Mouse (Mus musculus) layer of hippocampus, adult 9-10 months (tissue): Measurements from ENCODE around the gene Pip4k2a.
"Not testable (repeated sequence)": the region's sequence is repeated elsewhere in the genome, so short reads cannot be mapped to it uniquely, and the experiment has no call there.

Source experiments
- DNase-seq: peaks from one replicate; pipeline ENCODE4 v3.0.0; 2022; ENCODE audit warnings: low spot score

Gene Pip4k2a

DNA sequence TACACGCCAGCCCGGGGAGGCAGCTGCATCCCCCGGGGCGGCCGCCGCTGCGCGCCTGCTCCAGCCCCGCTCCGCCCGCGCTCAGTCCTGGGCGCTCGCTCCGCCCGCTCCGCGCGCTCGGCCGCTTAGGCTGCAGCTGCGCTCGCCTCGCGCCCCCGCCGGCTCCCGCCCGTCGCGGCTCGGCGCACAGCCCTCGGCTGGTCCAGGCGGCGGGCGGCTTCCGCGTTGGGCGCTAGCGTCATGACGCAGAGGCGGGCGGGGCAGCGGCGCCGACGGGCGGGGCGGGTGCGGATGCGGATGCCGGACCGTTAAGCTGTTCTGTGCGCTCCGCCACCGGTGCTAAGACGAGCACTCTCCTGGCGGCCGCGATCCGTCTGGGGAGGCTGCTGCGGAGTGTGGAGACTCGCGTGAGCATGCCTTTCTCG is at the start of gene Pip4k2a, which contains the start of gene 4930426L09Rik:
Gene Pip4k2a (minus strand): TSS at position 73 of the 425 bp plus-strand sequence.
Gene 4930426L09Rik (plus strand): TSS at position 290 of the 425 bp plus-strand sequence.
- DNase-seq = peak; percentile 79

- no peak for DNase-seq
Measured at GRCm38 (mm10) chr2:19037907-19038570, 40.1 kb upstream of the Pip4k2a start.

DNA sequence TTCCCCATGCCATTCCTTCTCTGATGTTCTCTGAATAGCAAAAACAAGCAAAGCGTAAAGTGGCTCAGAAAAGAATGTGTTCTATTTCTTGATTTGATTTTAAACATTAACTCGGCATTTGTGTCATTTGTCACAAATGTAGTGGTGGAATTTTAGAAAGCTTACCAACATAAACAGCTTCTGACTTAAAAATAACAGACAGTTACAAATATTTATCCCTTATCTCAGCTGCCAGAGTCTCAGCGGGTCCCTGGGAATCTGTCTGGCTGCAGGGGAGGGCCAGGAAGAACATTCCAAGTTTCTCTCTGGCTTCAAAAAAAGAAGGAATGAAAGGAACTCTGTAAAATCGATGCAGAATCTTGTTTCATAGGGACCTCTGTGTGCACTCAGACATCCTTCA is 39.5 kb upstream of the Pip4k2a start:
- no peak for DNase-seq

- no peak for DNase-seq
Measured at GRCm38 (mm10) chr2:19024807-19025206, 26.9 kb upstream of the Pip4k2a start.

DNA sequence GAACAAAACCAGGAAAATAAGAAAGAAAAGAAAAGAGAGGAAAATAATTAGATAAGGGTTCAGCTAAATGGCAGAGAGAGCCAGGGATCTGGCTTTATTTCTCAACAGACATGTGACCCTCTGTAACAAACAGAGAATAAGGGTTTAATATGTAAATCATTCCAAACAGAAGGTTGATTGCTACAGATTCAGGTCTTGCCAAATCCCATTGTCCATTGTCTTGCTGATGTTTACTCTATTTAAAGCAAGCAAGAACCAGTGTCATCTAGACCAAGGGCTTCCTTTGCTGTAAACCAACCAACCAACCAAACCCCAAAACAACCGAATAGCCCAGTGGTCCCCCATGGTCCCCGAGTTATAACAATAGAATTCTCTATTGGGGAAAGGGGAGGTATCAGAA is 20.1 kb upstream of the Pip4k2a start:
- no peak for DNase-seq

DNA sequence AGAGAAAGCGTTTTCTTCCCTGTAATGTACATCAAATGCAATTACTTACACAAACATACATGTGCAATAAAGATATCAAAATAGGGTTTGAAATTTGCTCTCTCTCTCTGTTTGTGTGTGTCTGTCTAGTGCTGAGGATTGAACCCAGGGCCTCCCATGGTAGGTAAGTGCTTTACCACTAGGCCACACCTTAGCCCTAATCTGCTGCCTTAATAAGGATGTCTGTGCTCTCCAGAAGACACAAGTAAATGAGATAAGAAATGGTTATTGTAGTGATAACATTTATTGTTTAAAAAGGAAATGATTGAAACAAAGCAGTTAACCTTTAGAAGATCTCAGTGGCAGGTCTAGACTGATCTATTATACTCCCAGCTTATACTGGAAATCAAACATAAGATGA is 18.9 kb upstream of the Pip4k2a start:
- no peak for DNase-seq

DNA sequence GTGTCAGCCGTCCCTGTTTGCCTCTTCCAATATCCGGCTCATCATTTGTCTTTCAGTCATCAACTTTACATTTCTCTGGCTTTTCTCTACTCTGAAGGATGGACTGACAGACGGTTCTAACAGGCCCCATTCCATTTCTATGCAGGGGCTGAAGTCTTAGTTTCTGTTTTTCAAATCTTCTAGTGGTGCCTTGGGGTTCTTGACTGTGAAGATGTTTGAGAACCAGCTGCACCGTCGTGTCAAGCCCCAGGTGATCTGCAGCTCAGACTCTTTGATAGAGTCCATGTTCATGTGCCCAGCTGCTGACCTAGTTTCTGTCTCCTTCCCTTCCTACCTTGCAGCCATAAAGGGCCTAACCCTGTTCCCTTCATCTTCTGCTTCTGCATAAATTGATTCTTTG is 18.4 kb upstream of the Pip4k2a start:
- no peak for DNase-seq

GRCm38 (mm10) chr2:19011443-19011842 is 13.5 kb upstream of the Pip4k2a start:
- no peak for DNase-seq

DNA sequence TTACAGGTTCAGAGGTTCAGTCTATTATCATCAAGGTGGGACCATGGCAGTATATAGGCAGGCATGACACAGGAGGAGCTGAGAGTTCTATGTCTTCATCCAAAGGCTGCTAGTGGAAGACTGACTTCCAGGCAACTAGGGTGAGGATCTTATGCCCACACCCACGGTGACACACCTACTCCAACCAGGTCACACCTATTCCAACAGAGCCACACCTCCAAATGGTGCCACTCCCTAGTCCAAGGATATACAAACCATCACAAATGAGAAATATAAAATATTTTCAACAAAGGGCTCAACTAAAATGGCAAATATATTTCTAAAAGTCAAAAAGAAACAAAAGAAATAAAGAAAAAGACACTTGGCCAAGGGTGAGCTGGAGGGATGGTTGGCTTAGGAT is 12.6 kb upstream of the Pip4k2a start:
- not testable (repeated sequence) for DNase-seq

DNA sequence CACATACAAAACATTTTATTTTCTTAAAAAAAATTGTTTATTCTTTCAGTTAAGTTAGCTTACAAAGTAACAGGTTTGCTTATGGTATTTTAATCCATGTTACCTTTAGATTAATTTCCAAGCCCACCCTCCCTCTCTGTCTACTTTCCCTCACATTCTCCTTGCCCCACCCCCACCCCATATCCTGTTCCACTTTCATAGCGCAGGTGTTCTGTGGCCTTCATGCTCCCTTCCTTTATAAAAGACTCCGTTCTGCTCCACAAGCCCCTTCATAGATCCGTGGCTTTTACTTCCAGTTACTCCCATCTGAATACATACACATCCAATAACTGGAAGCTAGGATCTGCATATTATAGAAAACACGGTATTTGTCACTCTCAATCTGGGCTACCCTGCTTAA is 9.7 kb upstream of the Pip4k2a start:
- no peak for DNase-seq

- no peak for DNase-seq
Measured at GRCm38 (mm10) chr2:19006124-19006523, 8.2 kb upstream of the Pip4k2a start.

GRCm38 (mm10) chr2:19004801-19005200 is 6.9 kb upstream of the Pip4k2a start:
- no peak for DNase-seq

DNA sequence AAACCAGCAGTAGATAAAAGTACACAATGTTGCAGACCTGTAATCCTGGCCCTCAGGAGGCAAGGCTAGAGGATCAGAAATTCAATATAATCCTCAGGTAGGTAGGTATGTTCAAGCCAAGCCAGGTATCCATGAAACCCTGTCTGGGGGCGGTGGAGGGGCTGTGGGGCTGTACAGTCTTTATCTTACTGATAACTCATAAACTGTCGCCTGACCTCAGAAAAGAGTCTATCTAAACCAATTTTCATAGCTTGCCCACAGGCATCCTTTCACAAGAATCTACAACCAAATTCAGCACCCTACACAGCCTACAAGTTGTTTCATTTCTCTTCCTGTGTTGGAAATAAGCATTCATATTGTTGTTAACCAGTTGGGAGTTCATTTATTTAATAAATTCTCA is 1.5 kb upstream of the Pip4k2a start:
- no peak for DNase-seq

GRCm38 (mm10) chr2:18997387-18997971 is 447 bp downstream of the Pip4k2a start:
- DNase-seq = no peak

- DNase-seq = no peak
Measured at GRCm38 (mm10) chr2:18996451-18997211, 1.3 kb downstream of the Pip4k2a start.

DNA sequence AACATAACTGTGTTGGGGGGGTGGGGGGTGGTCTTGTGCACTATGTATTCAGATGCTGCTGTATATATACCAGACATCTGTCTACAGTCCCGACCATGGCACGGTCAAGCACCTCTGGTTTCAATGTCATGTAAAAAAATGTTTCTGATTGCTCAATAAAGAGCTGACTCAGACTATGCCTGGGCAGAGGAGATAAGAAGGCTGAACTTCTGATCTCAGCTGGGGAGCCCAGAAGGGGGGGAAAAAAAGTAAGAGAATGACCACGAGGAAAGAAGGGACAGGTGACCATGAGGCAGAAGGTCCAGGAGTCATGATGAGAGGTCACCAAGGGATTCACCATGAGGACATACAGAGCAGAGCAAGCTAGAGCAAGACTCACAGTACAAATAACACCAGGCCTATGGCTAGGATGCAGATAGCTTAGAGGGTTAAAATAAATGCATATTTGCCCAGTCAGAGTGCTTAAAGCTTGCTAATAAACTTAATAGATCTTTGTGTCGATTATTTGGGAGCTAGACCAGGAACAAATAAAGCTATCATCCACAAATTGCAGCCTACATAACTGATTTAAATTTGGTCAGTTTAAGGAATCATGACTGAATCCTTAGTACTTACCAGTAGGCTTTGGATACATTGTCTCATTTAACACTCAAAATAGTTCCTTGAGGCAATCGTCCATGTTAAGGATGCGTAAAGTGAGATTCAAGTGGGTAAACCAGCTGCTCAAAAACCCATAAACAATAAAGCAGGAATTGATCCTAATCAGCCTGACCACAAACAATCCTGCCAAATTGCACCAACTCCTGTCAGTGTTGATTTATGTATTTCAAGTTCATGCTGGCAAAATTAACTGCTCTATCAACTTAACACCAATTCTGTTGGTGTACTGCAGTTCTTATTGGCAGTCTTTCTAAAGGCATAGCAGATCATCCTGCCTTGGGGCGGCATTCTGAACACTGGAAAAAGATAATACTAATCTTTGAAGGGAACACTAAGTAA is 5.1 kb downstream of the Pip4k2a start:
- DNase-seq = no peak

DNA sequence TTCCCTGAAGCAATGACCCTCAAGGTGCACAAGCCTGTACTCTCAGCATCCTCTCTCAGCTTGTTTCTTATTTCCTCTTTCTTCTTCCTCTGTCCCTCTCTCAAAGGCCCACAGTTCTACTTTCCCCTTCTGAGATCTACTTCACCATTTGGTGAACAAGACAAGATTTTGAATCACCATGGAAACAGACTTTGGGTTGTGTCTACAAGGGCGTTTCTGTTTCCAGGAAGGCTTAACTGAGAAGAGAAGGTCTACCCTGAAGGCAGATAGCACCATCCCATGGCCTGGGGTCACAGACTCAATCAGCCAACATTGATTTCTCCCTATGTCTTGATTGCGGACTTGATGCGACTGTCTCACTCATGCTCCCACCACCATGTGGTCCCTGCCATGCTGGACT is 9.0 kb downstream of the Pip4k2a start:
- no peak for DNase-seq

DNA sequence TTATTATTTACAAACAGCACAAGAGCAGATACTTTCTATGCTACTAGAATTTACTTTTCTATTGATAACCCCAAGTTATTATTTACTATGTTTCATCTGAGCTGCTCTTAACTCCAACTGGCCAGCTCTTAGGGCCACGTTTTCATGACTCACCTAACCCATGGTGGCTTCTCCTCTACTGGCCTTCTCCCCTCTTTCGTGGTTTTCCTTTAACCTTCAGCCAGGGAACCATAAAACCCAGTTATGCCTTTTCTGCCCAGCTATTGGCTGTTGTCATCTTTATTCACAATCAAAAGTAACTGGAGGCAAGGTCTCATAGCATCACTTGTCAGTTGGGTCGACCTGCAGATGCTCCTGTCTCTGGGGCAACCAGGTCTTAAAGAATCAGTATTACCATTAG is 12.4 kb downstream of the Pip4k2a start:
- no peak for DNase-seq

DNA sequence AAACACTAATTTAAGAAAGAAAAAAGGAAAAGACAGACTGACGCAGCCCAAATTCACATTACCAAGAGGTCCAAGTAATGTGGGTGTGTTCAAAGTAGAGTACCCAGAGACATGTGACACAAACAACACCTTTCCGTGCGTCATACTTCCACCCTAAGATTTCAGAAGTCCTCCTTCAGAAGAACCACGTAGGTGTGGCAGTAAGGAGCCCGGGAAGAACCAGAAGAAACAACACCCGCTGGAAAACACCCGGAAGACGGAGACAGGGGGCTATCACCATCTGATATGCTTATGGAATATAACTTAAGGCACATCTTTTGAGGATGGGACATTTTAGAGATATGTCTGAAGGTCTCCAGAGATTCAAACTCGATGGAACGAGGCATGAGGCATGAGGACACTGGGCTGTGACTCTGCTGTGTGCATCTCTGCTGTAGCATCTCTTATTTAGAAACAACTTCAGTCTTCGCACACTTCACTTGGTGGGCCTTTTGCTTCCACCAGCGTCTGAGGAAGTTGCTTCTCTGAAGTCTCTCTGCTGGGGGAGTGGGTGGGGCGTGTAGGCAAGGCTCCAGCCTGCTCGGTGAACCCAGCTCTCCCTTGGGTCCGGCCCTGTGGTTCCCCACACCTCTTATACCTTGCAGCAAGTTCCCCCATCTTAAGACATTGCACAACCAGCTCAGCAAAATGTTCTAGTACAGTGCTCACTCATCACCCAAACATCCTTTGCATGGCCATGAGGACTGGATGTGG is 13.7 kb downstream of the Pip4k2a start:
- no peak for DNase-seq

DNA sequence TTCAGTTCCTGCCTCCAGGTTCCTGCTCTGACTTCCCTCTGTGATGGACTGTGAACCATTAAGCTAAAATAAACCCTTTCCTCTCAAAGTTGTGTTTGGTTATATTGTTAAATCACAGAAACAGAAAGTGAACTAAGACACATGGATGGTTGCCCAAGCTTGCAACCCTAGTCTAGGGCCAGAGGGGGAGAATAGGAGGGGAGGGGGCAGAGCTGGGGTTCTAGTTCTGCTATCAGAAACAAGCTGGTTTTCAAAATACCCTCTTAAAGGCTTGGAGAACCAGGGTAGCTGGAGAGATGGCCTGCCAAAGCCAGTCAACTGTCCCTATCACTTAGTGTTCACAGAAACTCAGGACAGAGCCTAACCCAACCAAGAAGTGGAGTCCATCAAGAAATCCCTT is 14.4 kb downstream of the Pip4k2a start:
- DNase-seq = no peak

- no peak for DNase-seq
Measured at GRCm38 (mm10) chr2:18982581-18982980, 15.3 kb downstream of the Pip4k2a start.
